Mouse (Mus musculus): ENCODE data around the gene Frrs1l. TPM values are rescaled to one million over a fixed set of nuclear protein-coding genes. Genes with fewer than 3 reads are reported as not detected.
A peak's percentile ranks its signal among the peaks of the same experiment; 100 is the strongest.

Gene Frrs1l
- polyA plus RNA-seq (2015; fragmentation: Nextera tagmentation; extraction: Ambion mirVana) = 0.05 and 0.07 TPM in 2 replicates

DNA sequence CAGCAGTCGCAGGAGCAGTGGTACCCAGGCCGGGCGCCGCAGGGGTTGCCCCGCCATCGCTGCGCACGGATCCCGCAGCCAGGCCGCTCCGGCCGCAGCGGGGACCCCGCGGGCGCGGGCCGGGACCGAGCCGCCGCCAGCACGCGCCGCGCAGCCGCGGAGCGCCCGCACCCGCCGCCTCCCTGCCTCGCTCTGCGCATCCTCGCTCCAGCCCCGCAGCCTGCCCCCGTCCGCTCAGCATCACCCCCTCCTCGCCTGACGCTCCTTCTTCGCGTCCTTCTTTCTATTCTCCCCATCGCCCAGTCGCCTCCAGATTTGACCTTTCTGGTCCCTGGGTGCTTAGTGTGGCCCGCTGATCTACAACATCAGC is at the start of gene Frrs1l:
Gene Frrs1l, minus strand, starts transcription at position 177 of the 370 bp plus-strand sequence.
- no peaks in the 10 kb centered on the region for H3K4me1 ChIP-seq (replicated peaks)
- H3K9ac ChIP-seq = no peak within 1 kb of the TSS
- H3K4me3 ChIP-seq (replicated peaks) = peak within 1 kb of the TSS; percentile 40
- no peaks in the 10 kb centered on the region for H3K36me3 ChIP-seq (replicated peaks)
- 2% methylated on average over 44 of the region's 44 CpGs for whole genome bisulfite sequencing (ENCODE audit: insufficient replicate concordance)
- no peak within 1 kb of the TSS for H3K27ac ChIP-seq (replicated peaks)
- H3K9me3 ChIP-seq (replicated peaks) = no peaks in the 10 kb centered on the region
- ATAC-seq (ENCODE audit: insufficient read depth) = no peak
- H3K4me2 ChIP-seq = peak within 1 kb of the TSS; percentile 63
- H3K27me3 ChIP-seq = peaks cover 56% of the 10 kb centered on the region

DNA sequence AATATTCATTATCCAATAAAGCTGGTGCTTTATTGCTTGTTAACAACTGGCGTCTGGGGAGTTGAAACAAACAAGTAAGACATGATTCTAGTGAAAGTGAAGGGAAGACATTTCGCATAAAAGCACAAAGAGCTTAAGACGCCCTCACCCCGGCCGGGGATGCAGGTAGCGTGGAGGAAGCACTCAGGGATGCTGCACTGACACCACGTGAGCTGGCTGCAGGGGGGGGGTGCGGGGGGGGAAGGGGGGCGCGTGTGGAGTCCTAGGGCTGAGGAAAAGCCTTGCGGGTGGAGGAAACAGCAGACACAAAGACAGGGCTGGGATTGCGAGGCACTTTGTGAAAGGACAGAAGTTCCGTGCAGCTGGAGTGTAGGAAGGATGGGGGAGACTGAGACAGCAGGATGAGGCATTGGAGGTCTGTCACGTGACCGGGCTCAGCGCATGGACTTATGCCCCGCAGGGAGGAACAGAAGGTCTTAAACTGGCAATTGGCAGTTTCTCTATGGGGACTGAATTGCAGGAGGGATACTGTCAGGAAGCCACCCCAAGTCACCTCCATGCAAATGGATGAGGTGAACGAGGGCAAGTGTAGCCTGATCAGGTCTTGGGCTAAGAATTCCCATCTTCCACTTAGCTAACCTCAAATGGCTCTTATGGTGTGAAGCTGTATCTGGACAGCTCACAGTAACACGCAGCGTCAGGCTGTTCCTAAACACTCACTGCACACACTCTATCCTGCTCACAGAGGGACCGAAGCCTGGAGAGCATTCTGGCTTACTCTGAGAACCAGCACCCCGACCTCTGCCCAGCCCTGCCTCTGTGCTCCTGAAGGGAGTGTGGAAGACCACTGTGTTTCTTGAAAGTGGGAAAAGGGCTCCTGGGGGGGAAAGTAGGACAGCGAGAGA is 49.2 kb upstream of the Frrs1l start:
- Histone ChIP-seq H3K27ac (replicated peaks) (no peak overlapping the region), H3K4me3 (replicated peaks) (no peak overlapping the region), H3K4me1 (replicated peaks) (no peaks in the 10 kb centered on the region), H3K27me3 (no peaks in the 10 kb centered on the region), H3K9me3 (replicated peaks) (no peaks in the 10 kb centered on the region), H3K9ac (no peak overlapping the region), H3K4me2 (no peak overlapping the region), H3K36me3 (replicated peaks) (no peaks in the 10 kb centered on the region)
- ATAC-seq (ENCODE audit: insufficient read depth) = no peak
- 15% methylated on average over 23 of the region's 23 CpGs for WGBS (ENCODE audit: insufficient replicate concordance)

DNA sequence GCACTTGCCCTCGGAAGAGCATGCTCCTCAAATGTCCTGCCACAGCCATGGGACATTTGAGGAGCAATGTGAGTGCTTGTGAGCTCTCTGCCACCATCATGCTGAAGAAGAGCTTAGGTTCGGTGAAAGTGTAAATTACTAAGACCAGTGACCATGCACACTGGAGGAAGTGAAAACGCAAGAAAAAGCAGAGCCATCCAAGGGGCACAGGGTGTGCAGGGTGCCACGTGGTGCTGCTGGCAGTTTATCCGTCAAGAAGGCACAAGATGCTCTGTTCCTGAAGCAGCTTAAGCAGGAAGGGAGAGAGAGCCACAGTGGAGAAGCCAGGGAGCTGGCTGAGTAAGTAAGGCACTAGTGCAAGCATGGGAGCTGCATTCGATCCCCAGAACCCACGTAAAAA is 47.4 kb upstream of the Frrs1l start:
- H3K4me1 ChIP-seq (replicated peaks) = no peaks in the 10 kb centered on the region
- no peak overlapping the region for H3K27ac ChIP-seq (replicated peaks)
- no peaks in the 10 kb centered on the region for H3K27me3 ChIP-seq
- H3K9me3 ChIP-seq (replicated peaks) = no peaks in the 10 kb centered on the region
- 50% methylated on average over 7 of the region's 7 CpGs for WGBS (ENCODE audit: insufficient replicate concordance)
- no peak overlapping the region for H3K4me3 ChIP-seq (replicated peaks)
- no peak for ATAC-seq (ENCODE audit: insufficient read depth)
- H3K9ac ChIP-seq = no peak overlapping the region
- H3K36me3 ChIP-seq (replicated peaks) = no peaks in the 10 kb centered on the region
- no peak overlapping the region for H3K4me2 ChIP-seq

DNA sequence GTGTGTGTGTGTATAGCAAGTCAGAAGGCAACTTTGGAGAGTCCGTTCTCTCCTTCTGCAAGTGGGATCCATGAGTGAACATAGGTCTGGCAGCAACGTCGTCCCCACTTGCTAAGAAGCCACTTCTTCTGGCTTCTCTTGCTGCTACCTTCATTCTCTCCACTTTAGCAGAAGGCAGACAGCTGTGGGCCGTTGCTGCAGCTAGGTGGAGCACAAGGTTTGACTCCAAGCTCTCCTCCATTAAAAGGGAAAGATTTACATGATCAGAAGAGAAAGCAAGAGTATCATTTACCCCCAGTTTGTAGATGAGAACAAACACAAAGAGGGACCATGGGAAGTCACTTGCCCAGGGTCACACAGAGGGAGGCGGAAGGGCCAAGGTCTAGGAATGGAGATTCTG is 44.0 kb upstream of the Frrs1l start:
- H3K4me2 ChIP-seq = no peak overlapping the region
- 56% methylated on average over 5 of the region's 5 CpGs for WGBS (ENCODE audit: insufficient replicate concordance)
- no peak overlapping the region for H3K27ac ChIP-seq (replicated peaks)
- H3K9me3 ChIP-seq (replicated peaks) = no peaks in the 10 kb centered on the region
- H3K9ac ChIP-seq = no peak overlapping the region
- no peaks in the 10 kb centered on the region for H3K36me3 ChIP-seq (replicated peaks)
- H3K4me3 ChIP-seq (replicated peaks) = no peak overlapping the region
- ATAC-seq (ENCODE audit: insufficient read depth) = no peak
- no peaks in the 10 kb centered on the region for H3K27me3 ChIP-seq
- H3K4me1 ChIP-seq (replicated peaks) = no peaks in the 10 kb centered on the region

DNA sequence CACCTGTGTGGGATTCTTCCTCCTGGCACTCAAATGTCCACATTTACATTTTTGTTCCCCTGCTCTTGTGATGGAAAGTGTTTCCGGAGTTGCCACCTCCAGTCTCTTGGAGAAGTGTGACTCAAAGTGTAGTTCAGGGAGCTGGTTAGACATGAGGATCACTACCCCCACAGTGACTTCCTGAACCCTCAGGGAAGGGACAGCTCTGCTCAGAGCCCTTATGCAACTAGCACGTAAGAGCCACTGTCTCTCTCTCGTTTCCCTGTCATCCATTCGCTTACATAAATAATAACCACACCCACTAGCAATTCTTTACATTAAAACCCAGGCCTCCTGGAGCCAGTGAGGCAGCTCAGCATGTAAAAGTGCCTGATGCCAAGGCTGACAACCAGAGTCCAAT is 41.2 kb upstream of the Frrs1l start:
- H3K27ac ChIP-seq (replicated peaks) = no peak overlapping the region
- H3K4me1 ChIP-seq (replicated peaks) = no peaks in the 10 kb centered on the region
- H3K9me3 ChIP-seq (replicated peaks) = no peaks in the 10 kb centered on the region
- no peaks in the 10 kb centered on the region for H3K27me3 ChIP-seq
- H3K4me3 ChIP-seq (replicated peaks) = no peak overlapping the region
- 32% methylated on average over 4 of the region's 4 CpGs for WGBS (ENCODE audit: insufficient replicate concordance)
- no peak for ATAC-seq (ENCODE audit: insufficient read depth)
- no peak overlapping the region for H3K4me2 ChIP-seq
- no peaks in the 10 kb centered on the region for H3K36me3 ChIP-seq (replicated peaks)
- H3K9ac ChIP-seq = no peak overlapping the region

DNA sequence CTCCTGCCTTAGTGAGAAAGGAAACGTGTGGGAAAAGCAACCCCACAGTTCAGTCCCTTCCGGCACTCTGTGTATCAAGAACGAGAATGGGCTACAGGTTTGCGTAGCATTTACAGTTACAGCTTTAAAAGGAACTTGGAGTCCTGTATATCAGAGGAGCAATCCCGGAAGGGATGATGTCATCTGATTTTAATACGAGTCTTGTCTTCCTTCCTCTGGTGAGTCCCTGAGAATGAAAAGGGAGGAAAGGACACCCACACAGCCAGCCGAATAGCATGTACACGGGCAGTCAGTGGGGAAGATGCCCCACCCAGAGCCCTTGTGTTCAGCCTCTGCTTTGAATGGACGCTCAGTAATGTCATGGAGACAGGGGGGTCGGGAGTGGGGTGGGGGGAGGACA is 37.8 kb upstream of the Frrs1l start:
- Histone ChIP-seq H3K9ac (no peak overlapping the region), H3K4me2 (peak overlapping the region; percentile 5; the same call in 1 of the 2 replicates), H3K4me1 (replicated peaks) (no peaks in the 10 kb centered on the region), H3K36me3 (replicated peaks) (no peaks in the 10 kb centered on the region), H3K4me3 (replicated peaks) (no peak overlapping the region), H3K27me3 (no peaks in the 10 kb centered on the region), H3K27ac (replicated peaks) (no peak overlapping the region), H3K9me3 (replicated peaks) (no peaks in the 10 kb centered on the region)
- WGBS (ENCODE audit: insufficient replicate concordance) = 22% methylated on average over 10 of the region's 10 CpGs
- ATAC-seq (ENCODE audit: insufficient read depth) = no peak

DNA sequence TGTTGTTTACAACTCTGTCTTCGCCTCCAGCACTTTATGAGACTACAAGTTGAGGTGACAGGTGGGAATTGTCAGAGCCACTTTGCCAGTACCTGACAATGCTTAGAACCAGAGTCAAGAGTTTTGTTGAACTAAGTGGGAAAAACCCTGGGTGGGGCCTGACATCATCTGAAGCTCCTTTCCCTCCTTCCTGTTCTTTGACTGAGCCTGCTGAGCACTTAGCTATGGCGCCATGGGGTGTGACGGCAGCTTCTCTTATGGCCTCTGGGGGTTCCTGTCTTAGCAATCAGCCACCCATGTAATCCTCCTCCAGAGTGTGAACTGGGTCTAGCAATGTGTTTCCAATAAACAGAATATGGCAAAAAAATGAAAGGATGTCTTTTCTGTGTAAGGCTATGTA is 33.3 kb upstream of the Frrs1l start:
- Histone ChIP-seq H3K4me3 (replicated peaks) (no peak overlapping the region), H3K27ac (replicated peaks) (no peak overlapping the region), H3K27me3 (no peaks in the 10 kb centered on the region), H3K36me3 (replicated peaks) (no peaks in the 10 kb centered on the region), H3K4me1 (replicated peaks) (no peaks in the 10 kb centered on the region), H3K9ac (no peak overlapping the region), H3K9me3 (replicated peaks) (no peaks in the 10 kb centered on the region), H3K4me2 (no peak overlapping the region)
- no peak for ATAC-seq (ENCODE audit: insufficient read depth)
- WGBS (ENCODE audit: insufficient replicate concordance) = 65% methylated on average over 3 of the region's 3 CpGs

DNA sequence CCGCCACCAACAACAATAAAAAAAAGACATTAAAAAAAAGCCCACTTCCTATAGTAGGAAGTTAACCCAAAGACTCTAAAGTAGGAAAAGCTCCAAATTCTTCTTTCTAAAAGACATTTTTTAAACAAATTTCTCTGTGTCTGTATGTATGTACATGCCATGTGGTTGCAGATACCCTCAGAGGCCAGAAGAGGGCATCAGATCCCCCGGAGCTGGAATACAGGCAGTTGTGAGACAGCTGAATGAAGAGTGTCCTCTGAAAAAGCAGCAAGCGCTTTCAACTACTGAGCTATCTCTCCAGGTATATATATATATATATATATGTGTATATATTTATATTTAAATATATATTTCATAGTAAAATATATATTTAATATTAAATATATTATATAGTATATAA is 31.1 kb upstream of the Frrs1l start:
- no peak for ATAC-seq (ENCODE audit: insufficient read depth)
- WGBS (ENCODE audit: insufficient replicate concordance) = 66% methylated on average over 3 of the region's 3 CpGs
- H3K4me3 ChIP-seq (replicated peaks) = no peak overlapping the region
- no peak overlapping the region for H3K27ac ChIP-seq (replicated peaks)
- H3K27me3 ChIP-seq = no peaks in the 10 kb centered on the region
- no peak overlapping the region for H3K4me2 ChIP-seq
- no peaks in the 10 kb centered on the region for H3K9me3 ChIP-seq (replicated peaks)
- no peaks in the 10 kb centered on the region for H3K36me3 ChIP-seq (replicated peaks)
- H3K9ac ChIP-seq = no peak overlapping the region
- 0 out of 2 replicates have a peak, but pooled peaks cover 5% of the 10 kb centered on the region for H3K4me1 ChIP-seq (replicated peaks)

DNA sequence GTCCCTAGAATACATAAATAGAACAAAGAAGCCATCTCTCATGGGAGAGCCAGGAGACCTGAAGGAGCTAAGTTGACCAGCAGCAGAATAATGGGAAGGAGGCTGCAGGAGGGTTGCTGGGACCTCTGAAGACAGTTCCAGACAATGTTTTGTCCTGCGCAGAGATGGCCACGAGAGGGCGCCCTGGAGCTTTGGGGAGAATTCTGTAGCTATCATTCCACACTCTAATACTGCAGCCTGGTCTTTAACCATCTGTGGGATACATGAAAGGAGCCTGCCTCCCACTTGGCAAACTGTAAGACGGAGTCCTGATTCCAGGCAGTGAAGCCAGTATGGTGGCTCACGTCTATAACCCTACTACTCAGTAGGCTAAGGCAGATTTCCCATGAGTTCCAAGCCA is 27.0 kb upstream of the Frrs1l start:
- no peak overlapping the region for H3K9ac ChIP-seq
- WGBS (ENCODE audit: insufficient replicate concordance) = 17% methylated on average over 5 of the region's 5 CpGs
- ATAC-seq (ENCODE audit: insufficient read depth) = no peak; the same call in 1 of the 2 replicates
- H3K4me3 ChIP-seq (replicated peaks) = no peak overlapping the region
- H3K9me3 ChIP-seq (replicated peaks) = no peaks in the 10 kb centered on the region
- no peak overlapping the region for H3K4me2 ChIP-seq
- H3K27me3 ChIP-seq = no peaks in the 10 kb centered on the region
- H3K36me3 ChIP-seq (replicated peaks) = no peaks in the 10 kb centered on the region
- H3K27ac ChIP-seq (replicated peaks) = no peak overlapping the region
- peaks cover 5% of the 10 kb centered on the region; the same call in 1 of the 2 replicates for H3K4me1 ChIP-seq (replicated peaks)

DNA sequence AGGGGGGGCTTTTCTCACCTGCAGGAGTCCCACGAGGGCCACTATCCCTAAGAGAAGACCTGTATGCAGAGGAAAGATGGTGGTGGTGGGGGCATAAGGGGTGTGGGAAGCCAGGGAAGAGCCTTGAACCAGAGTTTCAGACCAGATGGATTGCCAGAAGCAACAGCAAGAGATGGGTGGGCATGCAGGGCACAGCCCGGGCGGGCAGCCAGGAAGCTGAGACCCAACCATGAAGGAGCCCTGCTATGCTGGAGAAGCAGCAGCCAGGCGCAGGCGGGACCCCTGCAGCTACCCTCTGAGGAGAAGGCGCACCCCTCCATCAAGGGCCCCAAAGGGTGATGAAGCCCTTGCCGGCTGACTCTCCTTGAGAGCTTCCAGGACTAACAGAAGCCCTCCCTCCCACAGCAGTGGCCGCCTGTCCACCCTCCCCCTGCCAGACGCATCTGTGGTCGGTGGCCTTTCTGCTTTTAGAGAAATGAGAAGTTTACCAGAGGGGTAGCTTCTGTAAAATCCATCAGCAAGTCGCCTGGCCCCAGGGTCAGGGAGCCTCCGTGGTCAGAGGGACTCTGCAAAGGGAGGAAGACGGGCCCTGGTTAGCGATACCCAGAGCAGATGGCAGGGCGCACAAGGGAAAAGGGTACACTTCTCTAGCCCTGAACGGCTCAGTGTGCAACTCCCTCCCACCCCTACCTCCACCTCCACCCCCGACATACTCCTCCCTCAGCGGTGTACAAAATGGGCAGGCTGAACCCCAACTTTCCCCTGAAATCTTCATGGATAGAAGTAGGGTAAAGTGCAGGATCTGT is 26.4 kb upstream of the Frrs1l start:
- 35% methylated on average over 18 of the region's 18 CpGs for WGBS (ENCODE audit: insufficient replicate concordance)
- no peak for ATAC-seq (ENCODE audit: insufficient read depth)
- Histone ChIP-seq H3K9ac (no peak overlapping the region), H3K27me3 (no peaks in the 10 kb centered on the region; the same call in 1 of the 2 replicates), H3K4me2 (no peak overlapping the region), H3K36me3 (replicated peaks) (no peaks in the 10 kb centered on the region), H3K27ac (replicated peaks) (no peak overlapping the region), H3K4me1 (replicated peaks) (peaks cover 5% of the 10 kb centered on the region; the same call in 1 of the 2 replicates), H3K9me3 (replicated peaks) (no peaks in the 10 kb centered on the region), H3K4me3 (replicated peaks) (no peak overlapping the region)

DNA sequence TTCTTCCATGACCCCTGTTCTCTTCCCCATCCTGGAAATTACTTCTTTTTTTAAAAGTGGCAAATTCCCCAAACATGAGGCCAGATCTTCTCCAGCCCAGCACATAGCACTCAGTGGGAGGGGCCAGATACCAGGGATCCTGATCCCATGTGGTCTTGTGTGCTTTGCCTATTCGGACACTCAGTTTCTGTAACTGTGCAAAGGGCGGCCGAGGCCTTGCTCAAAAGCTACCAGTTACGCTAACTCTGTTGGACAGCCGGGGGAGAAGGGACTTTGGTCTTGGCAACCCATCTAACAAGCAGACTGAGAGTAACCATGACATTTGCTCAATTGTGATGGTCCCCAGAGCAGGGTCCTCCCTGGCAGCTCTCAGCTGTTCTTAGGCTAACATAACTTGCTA is 24.8 kb upstream of the Frrs1l start:
- Histone ChIP-seq H3K36me3 (replicated peaks) (no peaks in the 10 kb centered on the region), H3K27me3 (no peaks in the 10 kb centered on the region; the same call in none of the 2 replicates), H3K4me1 (replicated peaks) (peaks cover 5% of the 10 kb centered on the region; the same call in 1 of the 2 replicates), H3K4me3 (replicated peaks) (no peak overlapping the region), H3K9me3 (replicated peaks) (no peaks in the 10 kb centered on the region), H3K9ac (no peak overlapping the region), H3K27ac (replicated peaks) (no peak overlapping the region), H3K4me2 (no peak overlapping the region)
- 0 out of 2 replicates have a peak, but pooled peaks have one; percentile 51 for ATAC-seq (ENCODE audit: insufficient read depth)
- 66% methylated on average over 5 of the region's 5 CpGs for WGBS (ENCODE audit: insufficient replicate concordance)
